Mouse (Mus musculus): Measurements from ENCODE around the gene Vmn1r155. TPM values are rescaled to one million over a fixed set of nuclear protein-coding genes. Genes with fewer than 3 reads are reported as not detected.
"Not testable (repeated sequence)": the region's sequence is repeated elsewhere in the genome, so short reads cannot be mapped to it uniquely, and the experiment has no call there.

The Vmn1r155 gene
- polyA plus RNA-seq (2015; fragmentation: Nextera tagmentation; extraction: Ambion mirVana), result not detected in 2 replicates

- H3K27me3 ChIP-seq; ATAC-seq (ENCODE audit: low FRiP score, low read depth); H3K9ac ChIP-seq; H3K4me3 ChIP-seq; H3K4me2 ChIP-seq; H3K4me1 ChIP-seq (replicated peaks); H3K9me3 ChIP-seq; H3K27ac ChIP-seq (replicated peaks); H3K36me3 ChIP-seq: not testable (repeated sequence)
- WGBS, result no CpG with 5 or more reads among the region's 3 CpGs
Observed at GRCm38 (mm10) chr7:22657718-22658117, at the start of gene Vmn1r155. Gene Vmn1r155 (plus strand): TSS chr7:22658018.

- H3K9ac ChIP-seq; H3K9me3 ChIP-seq; H3K4me3 ChIP-seq; H3K4me1 ChIP-seq (replicated peaks); H3K27ac ChIP-seq (replicated peaks); H3K27me3 ChIP-seq; H3K36me3 ChIP-seq; H3K4me2 ChIP-seq; ATAC-seq (ENCODE audit: low FRiP score, low read depth): not testable (repeated sequence)
- no CpG with 5 or more reads among the region's 2 CpGs for WGBS
Observed at GRCm38 (mm10) chr7:22692217-22692616, 34.4 kb downstream of the Vmn1r155 start, which contains the start of gene Gm8693. Gene Gm8693 (minus strand): TSS chr7:22692317.

Other genes starting within 250 kb of the Vmn1r155 start
- gene Vmn1r148, start 244.4 kb upstream of the Vmn1r155 start, polyA plus RNA-seq (2015; fragmentation: Nextera tagmentation; extraction: Ambion mirVana), result not detected in 2 replicates
- not detected in 2 replicates for gene Vmn1r149, start 219.8 kb upstream of the Vmn1r155 start, polyA plus RNA-seq (2015; fragmentation: Nextera tagmentation; extraction: Ambion mirVana)
- gene Gm10665, start 193.9 kb upstream of the Vmn1r155 start, polyA plus RNA-seq (2015; fragmentation: Nextera tagmentation; extraction: Ambion mirVana), result not detected in 2 replicates
- not detected in 2 replicates for gene Vmn1r151, start 158.3 kb upstream of the Vmn1r155 start, polyA plus RNA-seq (2015; fragmentation: Nextera tagmentation; extraction: Ambion mirVana)
- not detected in 2 replicates for gene Vmn1r152, start 135.1 kb upstream of the Vmn1r155 start, polyA plus RNA-seq (2015; fragmentation: Nextera tagmentation; extraction: Ambion mirVana)
- gene Gm8677, start 123.1 kb upstream of the Vmn1r155 start, polyA plus RNA-seq (2015; fragmentation: Nextera tagmentation; extraction: Ambion mirVana), result not detected in 2 replicates
- not detected in 2 replicates for gene Gm4201, start 92.7 kb upstream of the Vmn1r155 start, polyA plus RNA-seq (2015; fragmentation: Nextera tagmentation; extraction: Ambion mirVana)
- not detected in 2 replicates for gene Gm4565, start 69.9 kb upstream of the Vmn1r155 start, polyA plus RNA-seq (2015; fragmentation: Nextera tagmentation; extraction: Ambion mirVana)
- not detected in 2 replicates for gene Gm8693, start 34.3 kb downstream of the Vmn1r155 start, polyA plus RNA-seq (2015; fragmentation: Nextera tagmentation; extraction: Ambion mirVana)
- gene Gm4567, start 61.7 kb downstream of the Vmn1r155 start, polyA plus RNA-seq (2015; fragmentation: Nextera tagmentation; extraction: Ambion mirVana), result not detected in 2 replicates
- not detected in 2 replicates for gene Vmn1r157, start 103.7 kb downstream of the Vmn1r155 start, polyA plus RNA-seq (2015; fragmentation: Nextera tagmentation; extraction: Ambion mirVana)
- not detected in 2 replicates for gene Vmn1r158, start 132.8 kb downstream of the Vmn1r155 start, polyA plus RNA-seq (2015; fragmentation: Nextera tagmentation; extraction: Ambion mirVana)
- gene Vmn1r159, start 185.6 kb downstream of the Vmn1r155 start, polyA plus RNA-seq (2015; fragmentation: Nextera tagmentation; extraction: Ambion mirVana), result not detected in 2 replicates
- not detected in 2 replicates for gene Vmn1r160, start 213.2 kb downstream of the Vmn1r155 start, polyA plus RNA-seq (2015; fragmentation: Nextera tagmentation; extraction: Ambion mirVana)